Mouse (Mus musculus) intestine, postnatal 0 days (tissue): ENCODE data around the gene Abca12. TPM values are rescaled to one million over a fixed set of nuclear protein-coding genes. Genes with fewer than 3 reads are reported as not detected.

Experiments
- ATAC-seq: fragments of 200-750 bp; cut with Nextera tagmentation; 2 replicates; pipeline ENCODE4 v1.8.0; 2017; ENCODE audit warnings: mild to moderate bottlenecking, moderate TSS enrichment, moderate library complexity
- H3K27ac ChIP-seq: fragments of 300-500 bp; sonication (generic); 2 replicates; pipeline ENCODE4 v1.5.1; 2014; ENCODE audit warnings: mild to moderate bottlenecking, low read depth, low read length, moderate library complexity
- H3K27me3 ChIP-seq: fragments of 300-500 bp; sonication (generic); replicated peaks from 2 replicates; pipeline ENCODE4 v1.6.1; 2014; ENCODE audit warnings: low read length, mixed read lengths; ENCODE audit not compliant: control insufficient read depth, insufficient read depth
- H3K36me3 ChIP-seq: fragments of 300-500 bp; sonication (generic); 2 replicates; pipeline ENCODE4 v1.6.1; 2014; ENCODE audit warnings: mild to moderate bottlenecking, moderate library complexity; ENCODE audit not compliant: control insufficient read depth, insufficient read depth
- H3K4me1 ChIP-seq: fragments of 300-500 bp; sonication (generic); replicated peaks from 2 replicates; pipeline ENCODE4 v1.6.1; 2014; ENCODE audit warnings: antibody characterized with exemption, low read length, mixed read lengths; ENCODE audit not compliant: control insufficient read depth, insufficient read depth
- H3K4me2 ChIP-seq: fragments of 300-500 bp; sonication (generic); replicated peaks from 2 replicates; pipeline ENCODE4 v1.6.1; 2014; ENCODE audit warnings: low read depth, mild to moderate bottlenecking, moderate library complexity
- H3K4me3 ChIP-seq: fragments of 300-500 bp; sonication (generic); 2 replicates; pipeline ENCODE4 v1.5.1; 2014; ENCODE audit warnings: low read depth, low read length
- H3K9ac ChIP-seq: fragments of 300-500 bp; sonication (generic); 2 replicates; pipeline ENCODE4 v1.6.1; 2014; ENCODE audit warnings: mild to moderate bottlenecking, low read depth, low read length
- H3K9me3 ChIP-seq: fragments of 300-500 bp; sonication (generic); 2 replicates; pipeline ENCODE4 v1.6.1; 2016; ENCODE audit warnings: mixed run types; ENCODE audit not compliant: control insufficient read depth
- CTCF ChIP-seq: sonication (generic); IDR thresholded peaks from 2 replicates; pipeline ENCODE4 v1.5.1; 2016; ENCODE audit warnings: low read depth, mild to moderate bottlenecking, control low read depth, antibody characterized with exemption, moderate library complexity
- WGBS: fragments of 180-500 bp; shearing (Covaris S2); extraction: QIAGEN DNeasy Blood & Tissue Kit; methylation state at CpG from one replicate; pipeline ENCODE4 v1.1.7; 2014; 5-methylcytosine and 5-hydroxymethylcytosine counted together
- polyA plus RNA-seq: library from polyadenylated mRNA; unstranded; fragments of >200 nt; fragmentation: Nextera tagmentation; extraction: Ambion mirVana; gene quantifications from 2 replicates; pipeline ENCODE4 v1.2.1, GENCODE M21; 2015

The Abca12 gene
- polyA plus RNA-seq, 1 experiment from 2014 or later: 0.03 TPM

GRCm38 (mm10) chr1:71413114-71413513 is 1.6 kb downstream of the Abca12 start:
- no peaks in the 10 kb centered on the region for H3K36me3 ChIP-seq
- H3K27ac ChIP-seq: no peak overlapping the region
- no peak overlapping the region for H3K4me2 ChIP-seq
- no peak for ATAC-seq
- no peak overlapping the region for H3K4me3 ChIP-seq
- 83% methylated on average over 11 of the region's 11 CpGs for WGBS
- H3K27me3 ChIP-seq: no peaks in the 10 kb centered on the region
- no peaks in the 10 kb centered on the region for H3K9me3 ChIP-seq
- TF ChIP-seq CTCF: no peak
- H3K4me1 ChIP-seq: no peaks in the 10 kb centered on the region
- H3K9ac ChIP-seq: no peak overlapping the region

- no peaks in the 10 kb centered on the region for H3K4me1 ChIP-seq
- no peaks in the 10 kb centered on the region for H3K9me3 ChIP-seq
- no peaks in the 10 kb centered on the region for H3K27me3 ChIP-seq
- H3K4me2 ChIP-seq: no peak overlapping the region
- no peak for TF ChIP-seq CTCF
- WGBS: 63% methylated on average over 7 of the region's 7 CpGs
- no peak for ATAC-seq
- H3K36me3 ChIP-seq: no peaks in the 10 kb centered on the region
- H3K27ac ChIP-seq: no peak overlapping the region
- H3K4me3 ChIP-seq: no peak overlapping the region
- H3K9ac ChIP-seq: no peak overlapping the region
These were observed 7.0 kb downstream of the Abca12 start for GRCm38 (mm10) chr1:71407711-71408110.

- no peak overlapping the region for H3K9ac ChIP-seq
- no peak overlapping the region for H3K4me3 ChIP-seq
- no peak overlapping the region for H3K4me2 ChIP-seq
- no peak for ATAC-seq
- H3K36me3 ChIP-seq: no peaks in the 10 kb centered on the region
- H3K27ac ChIP-seq: no peak overlapping the region
- no peak for TF ChIP-seq CTCF
- 48% methylated on average over 3 of the region's 3 CpGs for WGBS
- H3K27me3 ChIP-seq: no peaks in the 10 kb centered on the region
- H3K4me1 ChIP-seq: no peaks in the 10 kb centered on the region
- H3K9me3 ChIP-seq: no peaks in the 10 kb centered on the region
These were observed 17.1 kb downstream of the Abca12 start for GRCm38 (mm10) chr1:71397635-71398034.

GRCm38 (mm10) chr1:71396105-71396504 is 18.6 kb downstream of the Abca12 start:
- H3K9me3 ChIP-seq: no peaks in the 10 kb centered on the region

GRCm38 (mm10) chr1:71394177-71394576 is 20.5 kb downstream of the Abca12 start:
- 44% methylated on average over 2 of the region's 2 CpGs for WGBS
- Histone ChIP-seq H3K27ac (no peak overlapping the region), H3K4me2 (no peak overlapping the region), H3K4me1 (no peaks in the 10 kb centered on the region), H3K9me3 (no peaks in the 10 kb centered on the region), H3K4me3 (no peak overlapping the region), H3K27me3 (no peaks in the 10 kb centered on the region), H3K9ac (no peak overlapping the region), H3K36me3 (no peaks in the 10 kb centered on the region)
- no peak for TF ChIP-seq CTCF
- ATAC-seq: no peak

More at GRCm38 (mm10) chr1:71396105-71396504, 18.6 kb downstream of the Abca12 start:
- TF ChIP-seq CTCF: no peak
- no peak overlapping the region for H3K4me2 ChIP-seq
- no peak overlapping the region for H3K9ac ChIP-seq
- H3K27me3 ChIP-seq: no peaks in the 10 kb centered on the region
- no peak overlapping the region for H3K4me3 ChIP-seq
- WGBS: 83% methylated on average over 5 of the region's 5 CpGs
- no peak overlapping the region for H3K27ac ChIP-seq
- H3K36me3 ChIP-seq: no peaks in the 10 kb centered on the region
- ATAC-seq: no peak
- H3K4me1 ChIP-seq: no peaks in the 10 kb centered on the region

GRCm38 (mm10) chr1:71393489-71393888 is 21.2 kb downstream of the Abca12 start:
- ATAC-seq: no peak
- no peak for TF ChIP-seq CTCF
- no peaks in the 10 kb centered on the region for H3K36me3 ChIP-seq
- H3K27me3 ChIP-seq: no peaks in the 10 kb centered on the region
- H3K9me3 ChIP-seq: no peaks in the 10 kb centered on the region
- no peaks in the 10 kb centered on the region for H3K4me1 ChIP-seq
- no peak overlapping the region for H3K9ac ChIP-seq
- H3K4me3 ChIP-seq: no peak overlapping the region
- H3K27ac ChIP-seq: no peak overlapping the region
- H3K4me2 ChIP-seq: no peak overlapping the region
- WGBS: 93% methylated on average over 8 of the region's 8 CpGs

GRCm38 (mm10) chr1:71392463-71392862 is 22.2 kb downstream of the Abca12 start:
- H3K4me2 ChIP-seq: no peak overlapping the region
- H3K4me3 ChIP-seq: no peak overlapping the region
- H3K9ac ChIP-seq: no peak overlapping the region
- no peak for ATAC-seq
- no peak for TF ChIP-seq CTCF
- WGBS: 86% methylated on average over 2 of the region's 2 CpGs
- no peaks in the 10 kb centered on the region for H3K4me1 ChIP-seq
- no peaks in the 10 kb centered on the region for H3K9me3 ChIP-seq
- no peak overlapping the region for H3K27ac ChIP-seq
- H3K36me3 ChIP-seq: no peaks in the 10 kb centered on the region
- no peaks in the 10 kb centered on the region for H3K27me3 ChIP-seq
